Mouse (Mus musculus) brain, embryonic 18.5 days (tissue): ENCODE measurements around the gene Ap1g1.

Source experiments
- DNase-seq: peaks from one replicate; pipeline ENCODE4 v3.0.0-alpha.2; 2012; ENCODE audit warnings: low read depth, low spot score

Ap1g1 gene

GRCm38 (mm10) chr8:109780548-109780947, 2.2 kb downstream of the Ap1g1 start:
- DNase-seq, result no peak

- DNase-seq, result no peak
Measured at GRCm38 (mm10) chr8:109790938-109791337, 12.6 kb downstream of the Ap1g1 start.

GRCm38 (mm10) chr8:109795166-109795565, 16.8 kb downstream of the Ap1g1 start:
- DNase-seq, result no peak

GRCm38 (mm10) chr8:109798721-109799120, 20.4 kb downstream of the Ap1g1 start:
- DNase-seq, result no peak

DNA sequence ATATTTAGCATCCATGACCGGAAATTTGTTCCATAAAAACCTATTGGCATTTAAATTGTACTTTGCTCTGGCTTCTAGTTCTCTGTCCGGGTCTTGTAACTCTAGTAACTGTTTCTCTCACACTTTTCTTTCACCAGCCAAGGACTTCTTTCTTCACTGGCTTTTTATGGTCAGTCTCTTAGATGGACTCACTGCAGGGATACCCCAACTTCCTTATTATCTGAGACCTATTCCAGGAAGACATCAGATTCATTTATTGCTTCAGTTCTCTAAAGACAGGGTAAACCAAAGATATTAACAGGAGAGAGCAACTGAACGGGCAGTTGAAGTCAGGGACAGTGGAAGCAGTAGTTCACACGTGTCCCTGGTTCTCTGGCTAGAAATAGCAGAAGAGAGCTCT, 20.9 kb downstream of the Ap1g1 start:
- no peak for DNase-seq

- no peak for DNase-seq
Measured at GRCm38 (mm10) chr8:109800325-109800724, 22.0 kb downstream of the Ap1g1 start.

DNA sequence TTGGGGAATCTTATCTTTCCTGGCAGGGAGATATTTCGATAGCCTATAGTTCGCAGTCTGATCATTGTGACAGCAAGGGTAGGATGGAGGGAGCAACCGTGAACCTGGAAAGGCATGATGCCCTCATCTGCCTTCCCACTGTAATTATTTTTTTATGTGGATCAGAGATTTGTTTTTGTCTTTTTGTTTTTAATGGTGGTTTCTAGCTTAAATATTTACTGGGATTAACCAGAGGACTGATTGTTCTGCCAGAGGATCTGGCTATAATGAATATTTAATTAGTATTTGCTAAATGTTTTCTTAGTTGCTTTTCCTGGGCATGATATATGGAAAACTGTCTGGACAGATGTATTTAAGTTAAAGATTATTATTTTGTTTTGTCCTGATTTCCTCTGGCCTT, 24.9 kb downstream of the Ap1g1 start:
- no peak for DNase-seq

GRCm38 (mm10) chr8:109803801-109804200, 25.4 kb downstream of the Ap1g1 start:
- no peak for DNase-seq

- DNase-seq, result no peak
Measured at GRCm38 (mm10) chr8:109806522-109806921, 28.2 kb downstream of the Ap1g1 start.

- no peak for DNase-seq
Measured at GRCm38 (mm10) chr8:109807401-109808119, 29.2 kb downstream of the Ap1g1 start.

GRCm38 (mm10) chr8:109808120-109808447, 29.7 kb downstream of the Ap1g1 start:
- no peak for DNase-seq

DNA sequence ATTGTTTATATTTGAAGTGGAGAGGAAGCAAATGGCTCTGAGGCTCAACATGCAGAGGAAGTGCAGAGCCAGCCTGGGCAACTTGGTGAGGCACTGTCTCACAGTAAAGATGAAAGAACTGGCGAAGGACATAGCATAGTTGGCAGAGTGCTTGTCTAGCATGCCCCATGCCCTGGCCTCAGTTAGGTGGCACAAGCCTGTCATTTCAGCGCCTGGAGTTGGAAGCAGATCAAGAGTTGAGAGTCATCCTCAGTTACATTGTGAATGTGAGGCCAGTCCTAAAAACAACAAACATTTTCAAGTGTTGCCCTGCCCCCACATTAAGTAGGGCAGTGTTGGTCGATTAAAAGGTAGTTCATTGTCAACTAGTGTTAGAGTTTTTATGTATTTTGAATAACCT, 32.1 kb downstream of the Ap1g1 start:
- no peak for DNase-seq

DNA sequence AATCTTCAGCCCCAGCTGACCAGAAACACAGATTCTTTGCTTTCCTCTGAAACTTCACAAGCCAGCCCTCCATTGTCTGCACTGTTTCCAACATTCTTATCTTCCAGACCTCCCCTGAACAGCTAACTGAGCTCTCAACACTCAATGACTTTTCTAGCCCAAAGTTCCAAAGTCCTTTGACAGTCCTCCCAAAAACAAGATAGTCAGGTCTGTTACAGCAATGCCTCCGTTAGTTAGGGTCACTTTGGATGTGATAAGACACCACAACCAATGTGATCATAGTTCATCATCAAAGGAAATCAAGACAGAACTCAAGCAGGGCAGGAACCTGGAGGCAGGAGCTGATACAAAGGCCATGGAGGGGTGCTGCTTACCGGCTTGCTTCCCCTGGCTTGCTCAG, 36.9 kb downstream of the Ap1g1 start:
- no peak for DNase-seq

DNA sequence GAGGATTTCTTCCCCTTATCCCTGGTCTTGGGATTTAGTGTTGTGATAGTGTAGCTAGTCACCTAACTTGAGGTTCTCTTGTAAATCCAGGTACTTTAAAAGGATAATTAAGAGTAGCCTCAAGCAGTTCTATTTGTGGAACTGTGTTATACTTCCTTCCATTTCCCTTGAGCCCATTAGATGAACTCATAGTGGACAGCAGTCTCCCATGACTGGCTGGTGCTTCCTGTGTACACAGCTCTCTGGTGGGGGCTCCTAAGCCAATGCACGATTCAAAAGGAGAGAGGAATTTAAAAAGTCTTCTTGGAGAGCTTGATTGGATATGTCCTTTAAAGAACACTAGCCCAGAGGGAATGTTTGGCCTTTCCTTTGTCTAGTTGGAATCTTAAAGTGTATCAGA, 39.6 kb downstream of the Ap1g1 start:
- no peak for DNase-seq

DNA sequence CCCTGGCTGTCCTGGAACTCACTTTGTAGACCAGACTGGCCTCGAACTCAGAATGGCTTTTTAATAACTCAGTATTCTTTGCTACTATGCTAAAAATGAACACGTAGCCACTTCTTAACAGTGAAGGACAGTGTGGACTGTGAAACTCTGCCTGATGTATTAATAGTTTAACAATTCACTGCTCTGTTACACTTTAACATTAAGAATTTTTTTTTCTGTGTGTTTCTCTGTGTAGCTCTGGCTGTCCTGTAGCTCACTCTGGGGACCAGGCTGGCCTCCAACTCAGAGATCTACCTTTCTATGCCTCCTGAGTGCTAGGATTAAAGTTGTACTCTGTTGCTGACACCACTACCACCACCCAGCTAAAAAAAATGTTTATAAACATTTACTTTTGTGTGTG, 45.2 kb downstream of the Ap1g1 start:
- no peak for DNase-seq

DNA sequence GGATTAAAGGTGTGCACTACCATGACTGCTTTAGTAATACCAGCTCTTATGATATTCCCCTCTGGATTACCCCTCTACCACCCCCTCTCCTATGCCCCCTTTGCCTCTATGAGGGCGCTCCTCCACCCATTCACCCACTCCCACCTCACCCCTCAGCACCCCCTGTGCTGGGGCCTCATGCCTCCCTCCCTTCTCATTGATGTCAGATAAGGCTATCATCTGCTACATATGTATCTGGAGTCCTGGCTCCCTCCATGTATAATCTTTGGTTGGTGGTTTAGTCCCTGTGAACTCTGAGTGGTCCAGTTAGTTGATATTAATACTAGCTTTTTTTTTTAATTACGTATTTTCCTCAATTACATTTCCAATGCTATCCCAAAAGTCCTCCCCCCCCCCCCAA, 61.5 kb downstream of the Ap1g1 start:
- no peak for DNase-seq

GRCm38 (mm10) chr8:109842468-109842867, 64.1 kb downstream of the Ap1g1 start:
- no peak for DNase-seq

GRCm38 (mm10) chr8:109847866-109848265, 69.5 kb downstream of the Ap1g1 start:
- no peak for DNase-seq

DNA sequence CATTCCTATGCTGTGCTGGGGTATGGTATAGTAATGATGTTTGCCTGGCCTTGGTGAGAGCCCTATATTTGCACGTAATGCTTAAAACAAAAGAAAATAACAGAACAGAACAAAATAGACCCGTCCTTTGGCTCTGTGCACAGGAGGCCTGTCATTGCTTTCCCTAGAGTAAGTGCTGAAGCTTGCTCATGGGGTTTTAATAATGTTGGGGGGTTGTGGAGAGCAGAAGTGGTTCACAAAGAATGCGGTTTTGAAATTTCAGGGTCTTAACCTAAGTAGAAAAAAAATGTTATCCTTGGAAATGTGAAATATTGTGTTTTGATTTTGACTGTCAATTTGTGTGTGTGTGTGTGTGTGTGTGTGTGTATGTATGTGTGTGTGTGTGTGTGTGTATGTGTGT, 70.6 kb downstream of the Ap1g1 start:
- no peak for DNase-seq

DNA sequence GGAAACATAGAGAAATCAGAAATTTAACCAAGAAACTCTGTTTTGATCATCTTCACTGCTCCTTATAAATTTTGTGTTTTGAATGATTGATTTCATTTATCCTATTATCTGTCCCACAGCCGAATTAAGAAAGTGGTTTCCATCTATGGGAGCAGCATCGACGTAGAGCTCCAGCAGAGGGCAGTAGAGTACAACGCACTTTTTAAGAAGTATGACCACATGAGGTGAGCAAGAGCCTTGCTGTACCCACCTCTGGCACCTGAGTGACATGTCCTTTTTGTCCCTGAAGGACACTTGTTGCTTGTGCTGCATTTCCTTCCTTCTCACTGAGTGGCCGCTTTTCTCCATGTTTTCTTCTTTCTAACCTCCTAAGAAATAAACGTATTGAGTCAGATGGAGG, 75.1 kb downstream of the Ap1g1 start:
- DNase-seq, result no peak

DNA sequence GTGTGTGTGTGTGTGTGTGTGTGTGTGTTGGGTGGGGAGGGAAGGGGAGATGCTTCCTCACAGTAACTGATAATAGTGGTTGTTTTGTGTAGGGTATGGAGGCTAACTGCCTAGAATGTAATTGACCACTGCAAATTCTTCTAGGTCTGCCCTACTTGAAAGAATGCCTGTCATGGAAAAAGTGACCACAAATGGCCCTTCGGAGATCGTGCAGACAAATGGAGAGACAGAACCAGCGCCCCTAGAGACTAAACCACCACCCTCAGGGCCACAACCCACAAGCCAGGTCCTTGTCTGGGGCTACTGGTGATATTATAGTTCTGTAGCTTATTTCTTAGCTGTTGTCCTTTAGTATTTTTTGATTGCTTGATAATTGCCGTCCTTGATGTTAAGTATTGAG, 76.2 kb downstream of the Ap1g1 start:
- DNase-seq, result no peak

- no peak for DNase-seq
Measured at GRCm38 (mm10) chr8:109855451-109855850, 77.1 kb downstream of the Ap1g1 start.

DNA sequence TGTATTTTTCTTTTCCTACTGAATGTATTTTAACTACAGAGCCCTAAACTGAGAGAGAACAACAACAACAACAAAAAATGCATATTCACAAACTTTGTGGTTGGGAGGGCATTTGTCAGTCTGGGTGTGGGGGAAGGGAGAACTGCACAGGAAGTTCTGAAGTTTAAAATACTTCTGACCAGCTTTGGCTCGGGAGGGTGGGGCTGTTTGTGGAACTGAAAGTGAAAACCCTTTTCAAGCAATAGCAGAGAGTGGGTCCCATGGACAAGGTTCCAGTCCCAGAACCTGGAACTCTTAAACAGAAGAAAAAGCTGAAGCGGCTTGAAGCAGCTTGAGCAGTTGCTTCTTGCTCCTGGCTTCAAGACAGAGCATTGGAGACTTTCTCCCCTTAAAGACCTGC, 85.0 kb downstream of the Ap1g1 start:
- DNase-seq, result no peak

- DNase-seq, result no peak
Measured at GRCm38 (mm10) chr8:109864798-109865197, 86.4 kb downstream of the Ap1g1 start.
